Mouse (Mus musculus) urinary bladder, adult 2 months (tissue): ENCODE results near the gene Apol8. TPM values are rescaled to one million over a fixed set of nuclear protein-coding genes. Genes with fewer than 3 reads are reported as not detected.
"Not testable (repeated sequence)": the region's sequence is repeated elsewhere in the genome, so short reads cannot be mapped to it uniquely, and the experiment has no call there.

Experiments used
- DNase-seq: peaks from one replicate; pipeline ENCODE4 v3.0.0; 2022; ENCODE audit warnings: low spot score
- polyA plus RNA-seq: library from polyadenylated mRNA; depleted of rRNA; stranded (reverse); fragments of >200 nt; gene quantifications from 2 replicates; pipeline ENCODE4 v1.2.3, GENCODE M21; 2012

Gene Apol8
- polyA plus RNA-seq, 1 experiment: 0.29 TPM

DNA sequence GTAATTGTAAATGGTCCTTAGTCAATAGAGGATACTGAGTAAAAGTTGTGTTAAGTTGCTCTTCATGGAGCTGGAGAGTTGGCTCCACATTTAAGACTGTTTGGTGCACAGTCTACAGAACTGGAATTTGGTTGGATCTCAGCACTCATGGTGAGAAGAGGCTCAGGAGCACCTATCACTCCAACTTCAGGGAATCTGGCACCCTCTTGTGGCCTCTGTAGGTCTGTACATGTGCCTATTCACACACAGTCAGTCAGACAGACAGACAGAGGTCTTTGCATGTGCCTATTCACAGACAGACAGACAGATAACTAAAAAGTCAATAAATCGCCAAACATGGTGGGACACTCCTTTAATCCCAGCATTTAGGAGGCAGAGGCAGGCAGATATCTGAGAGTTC is 6.3 kb downstream of the Apol8 start:
- DNase-seq: no peak

GRCm38 (mm10) chr15:77749717-77750116 is 7.1 kb downstream of the Apol8 start:
- DNase-seq: no peak

- no peak for DNase-seq
Measured at GRCm38 (mm10) chr15:77748414-77748813, 8.4 kb downstream of the Apol8 start.

GRCm38 (mm10) chr15:77746326-77746725 is 10.5 kb downstream of the Apol8 start:
- DNase-seq: no peak

- DNase-seq: no peak
Measured at GRCm38 (mm10) chr15:77745081-77745480, 11.7 kb downstream of the Apol8 start.

GRCm38 (mm10) chr15:77744632-77745031 is 12.2 kb downstream of the Apol8 start:
- DNase-seq: no peak

DNA sequence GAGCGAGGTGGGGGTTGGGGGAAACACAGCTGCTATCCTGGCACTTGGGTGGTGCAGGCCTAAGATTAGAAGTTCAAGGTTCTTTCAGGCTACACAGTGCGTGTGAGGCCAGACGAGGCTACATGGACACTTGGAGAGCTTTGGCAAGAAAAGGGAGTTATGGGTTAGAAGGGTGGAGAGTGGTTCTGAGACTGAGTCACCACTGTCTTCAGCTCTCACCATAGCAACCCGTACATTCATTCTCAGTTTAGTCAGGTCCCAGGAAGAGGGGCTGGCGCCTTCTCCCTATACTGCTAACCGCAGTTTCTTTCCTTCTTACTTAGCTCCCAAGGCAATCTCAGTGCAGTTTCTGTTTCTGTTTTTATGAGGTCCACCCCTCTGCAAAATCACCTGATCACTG is 15.2 kb downstream of the Apol8 start:
- DNase-seq: not testable (repeated sequence)

DNA sequence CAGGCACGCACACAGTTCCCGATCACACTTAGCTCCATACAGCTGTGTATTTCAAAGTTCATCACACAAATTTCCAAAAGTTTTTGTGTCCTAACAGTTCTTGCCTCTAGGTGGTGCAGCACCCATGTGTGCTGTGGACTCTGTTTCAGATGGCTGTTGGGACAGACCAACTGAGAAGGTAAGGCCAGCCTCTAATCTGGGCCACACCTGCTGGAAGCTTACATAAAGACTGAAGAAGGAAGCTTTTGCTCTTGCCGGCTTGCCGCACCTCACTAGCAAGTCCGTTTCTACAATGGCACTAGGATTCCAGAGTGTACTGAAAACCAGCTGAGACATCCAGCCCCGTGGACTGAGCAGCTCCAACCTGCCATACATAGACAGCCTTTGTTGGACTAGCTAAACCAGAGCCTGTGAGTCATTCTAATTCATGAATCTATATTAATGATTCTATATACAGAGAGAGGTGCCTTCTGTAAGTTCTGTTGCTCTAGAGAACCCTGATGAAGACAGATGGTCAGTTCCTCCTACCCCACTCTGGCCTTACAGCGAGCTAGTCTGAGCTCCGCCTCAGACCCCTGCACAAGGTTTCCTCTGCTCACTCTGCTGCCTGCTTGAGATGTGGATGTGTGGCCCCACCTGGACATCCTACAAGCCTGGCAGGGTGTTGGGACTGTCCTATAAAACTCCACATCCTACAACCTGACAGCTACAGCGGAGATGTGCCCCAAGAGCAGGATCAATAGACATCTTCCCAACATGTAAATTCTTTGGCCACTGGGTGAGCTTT is 16.1 kb downstream of the Apol8 start:
- DNase-seq: no peak

- not testable (repeated sequence) for DNase-seq
Measured at GRCm38 (mm10) chr15:77733903-77734302, 22.9 kb downstream of the Apol8 start.

GRCm38 (mm10) chr15:77733380-77733779 is 23.4 kb downstream of the Apol8 start:
- not testable (repeated sequence) for DNase-seq

GRCm38 (mm10) chr15:77732851-77733250 is 24.0 kb downstream of the Apol8 start:
- DNase-seq: not testable (repeated sequence)

DNA sequence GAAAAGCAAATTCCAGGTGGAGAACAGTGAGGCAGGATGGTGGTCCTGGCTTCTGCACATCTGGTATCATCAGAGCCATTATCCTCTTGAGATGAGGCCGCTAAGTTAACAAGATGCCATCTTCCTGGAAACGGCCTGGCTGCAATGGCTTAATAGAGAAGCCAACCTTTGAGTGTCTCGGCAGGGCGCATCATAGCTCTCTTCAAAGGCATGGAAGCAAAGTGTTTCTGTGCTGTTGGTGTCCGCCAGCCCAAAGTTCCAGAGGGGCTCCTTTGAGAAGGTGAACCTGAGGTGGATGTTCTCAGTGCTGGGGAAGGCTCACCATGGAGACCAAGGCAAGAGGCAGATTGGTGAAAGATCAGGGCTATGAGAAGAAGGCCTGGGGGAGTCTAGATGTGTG is 25.2 kb downstream of the Apol8 start:
- no peak for DNase-seq

GRCm38 (mm10) chr15:77728739-77729138 is 28.1 kb downstream of the Apol8 start, which contains the start of gene Apol9b:
Apol9b (plus strand) TSS chr15:77729039.
- not testable (repeated sequence) for DNase-seq

DNA sequence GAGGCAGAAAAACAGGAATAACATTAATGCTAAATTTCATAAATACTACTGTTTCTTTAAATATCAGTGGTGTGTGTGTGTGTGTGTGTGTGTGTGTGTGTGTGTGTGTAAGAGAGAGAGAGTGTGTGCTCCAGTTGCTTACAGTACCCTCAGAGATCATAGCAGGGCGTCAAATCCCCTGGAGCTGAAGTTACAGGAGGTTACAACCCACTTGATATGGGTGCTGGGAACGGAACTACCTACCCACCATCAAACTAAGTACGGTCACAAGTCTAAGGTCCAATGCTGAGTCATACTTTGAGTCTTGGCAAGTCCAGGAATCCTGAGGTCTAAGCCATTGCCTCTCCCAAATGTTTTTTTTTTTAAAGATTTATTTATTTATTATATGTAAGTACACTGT is 29.1 kb downstream of the Apol8 start:
- not testable (repeated sequence) for DNase-seq

GRCm38 (mm10) chr15:77727139-77727538 is 29.7 kb downstream of the Apol8 start:
- not testable (repeated sequence) for DNase-seq

- DNase-seq: not testable (repeated sequence)
Measured at GRCm38 (mm10) chr15:77725393-77726020, 31.3 kb downstream of the Apol8 start.

GRCm38 (mm10) chr15:77724208-77724911 is 32.4 kb downstream of the Apol8 start:
- not testable (repeated sequence) for DNase-seq

- not testable (repeated sequence) for DNase-seq
Measured at GRCm38 (mm10) chr15:77721509-77721908, 35.3 kb downstream of the Apol8 start.

GRCm38 (mm10) chr15:77718240-77718639 is 38.6 kb downstream of the Apol8 start:
- DNase-seq: not testable (repeated sequence)

DNA sequence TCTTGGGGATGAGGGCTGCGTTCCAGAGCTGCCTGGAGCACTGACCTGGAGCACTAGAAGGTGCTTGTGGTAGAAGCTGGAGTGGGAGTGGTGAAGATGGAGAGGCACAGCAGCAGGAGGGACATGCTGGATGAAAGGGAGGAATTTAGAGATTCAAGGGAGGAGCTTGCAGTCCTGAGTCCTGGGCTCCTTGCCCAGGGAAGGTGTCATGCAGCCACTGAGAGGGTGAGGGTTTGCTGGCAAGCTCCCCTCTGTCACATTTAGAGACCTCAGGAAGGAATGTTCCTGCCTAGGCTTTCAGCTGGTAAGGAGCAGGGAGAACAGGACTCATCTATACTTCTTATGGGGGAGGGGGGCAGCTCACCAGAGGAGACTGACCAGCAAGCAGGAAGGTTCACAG is 47.9 kb downstream of the Apol8 start:
- DNase-seq: not testable (repeated sequence)

DNA sequence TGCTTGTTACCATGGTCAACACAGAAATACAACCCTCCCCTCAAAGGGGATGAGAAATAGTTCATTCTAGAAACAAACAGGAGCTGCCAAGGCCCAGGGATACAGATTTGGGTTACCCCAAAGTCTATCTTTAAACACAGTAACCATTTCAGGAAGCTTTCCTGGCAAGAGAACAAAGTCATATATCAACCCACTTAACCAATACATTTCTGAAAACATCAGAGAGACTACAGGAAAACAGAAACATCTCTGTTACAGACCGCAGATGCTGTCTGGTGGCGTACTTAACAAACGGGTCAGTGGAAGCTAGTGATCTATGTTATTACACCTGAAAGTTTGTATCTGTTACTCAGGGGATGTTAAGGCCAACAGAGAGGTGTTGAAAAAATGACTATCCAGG is 51.5 kb downstream of the Apol8 start:
- DNase-seq: not testable (repeated sequence)

GRCm38 (mm10) chr15:77698656-77699055 is 58.1 kb downstream of the Apol8 start, which contains the start of gene Apol7e:
Apol7e (plus strand) TSS chr15:77698857.
- not testable (repeated sequence) for DNase-seq
